Mouse (Mus musculus): ENCODE measurements around the gene Gskip.

DNA sequence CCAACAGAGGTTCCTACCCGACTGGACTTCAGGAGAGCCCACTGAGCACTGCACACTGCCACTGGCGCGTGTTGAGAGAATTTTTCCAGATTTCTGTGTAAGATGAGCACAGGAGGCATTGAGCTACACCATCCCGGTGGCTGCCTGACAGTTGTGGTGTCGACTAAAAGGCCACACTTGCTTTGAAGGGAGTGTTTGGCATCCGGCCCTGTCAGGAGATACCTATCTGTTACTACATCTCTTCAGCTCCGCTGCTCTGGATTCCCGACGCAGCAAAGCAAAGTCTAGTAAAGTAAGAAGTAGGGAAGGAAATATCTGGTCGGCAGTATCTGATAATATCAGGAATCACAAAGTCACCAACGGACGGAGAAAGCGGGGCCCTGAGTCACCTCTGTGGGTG lies 4.8 kb downstream of the Gskip start:
- no peak for TF ChIP-seq MAFK (IDR thresholded peaks at IDR 0.05; ENCODE audit: insufficient read depth, low read depth, low read length)
- no peak for TF ChIP-seq ZNF384 (IDR thresholded peaks at IDR 0.05; ENCODE audit: low read depth, low read length)
- no peak for TF ChIP-seq ZC3H11A (IDR thresholded peaks at IDR 0.05; ENCODE audit: borderline replicate concordance, low read depth, low read length)
- TF ChIP-seq HCFC1 (IDR thresholded peaks at IDR 0.05; ENCODE audit: borderline replicate concordance, insufficient read depth, low read length), result no peak

Measured in ES-E14 (cell line).